ENCODE assay signal across 18 mouse cellular contexts in the genomic region with DNA sequence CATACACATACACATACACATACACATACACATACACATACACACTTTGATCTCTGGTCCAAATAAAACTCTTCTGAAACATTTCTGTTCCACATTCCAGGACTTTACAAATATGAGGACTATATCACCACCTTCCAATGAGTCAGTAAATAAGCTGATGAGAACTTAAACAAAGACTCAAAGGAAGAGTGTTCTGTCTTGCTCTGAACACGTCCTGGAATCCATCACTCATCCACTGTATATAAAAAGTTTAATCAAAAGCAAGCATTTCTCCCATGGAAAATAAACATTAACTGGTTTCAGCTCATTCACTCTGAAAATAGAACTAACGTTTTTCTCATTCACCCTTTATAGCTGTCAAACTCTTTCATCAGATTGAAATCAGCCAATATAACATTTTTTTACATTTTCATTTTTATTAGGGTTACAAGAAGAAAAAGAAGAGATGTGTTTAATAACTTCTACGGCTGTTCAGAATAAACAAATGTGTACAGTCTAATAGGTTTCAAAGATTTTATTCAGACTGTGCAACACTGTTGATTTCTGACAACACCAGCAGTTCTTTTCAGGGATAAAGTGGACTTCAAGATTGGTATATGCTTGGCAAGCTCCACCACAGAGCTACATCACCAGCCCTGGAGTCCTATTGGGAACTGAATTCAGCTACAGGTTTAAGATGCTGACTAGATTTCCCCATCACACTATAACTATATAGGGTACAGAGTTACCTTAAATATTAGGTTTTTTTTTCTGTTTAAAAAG.
"Had no signal": no experiment of that assay in that cellular context is flagged by ENCODE, and none has a peak within 500 bp of the region (broad histone marks: within the 10 kb centered on the region; RNA-seq: fewer than 3 reads in every experiment).

No protein-coding gene starts in this region.

- H3K4me3 ChIP-seq: liver, embryonic 12.5 days; midbrain, embryonic 10.5 days; midbrain, embryonic 13.5 days; midbrain, embryonic 15.5 days; myocyte; neural tube, embryonic 13.5 days; neural tube, embryonic 15.5 days had no signal

- H3K9me3 ChIP-seq: liver, embryonic 12.5 days; midbrain, embryonic 10.5 days; midbrain, embryonic 13.5 days; midbrain, embryonic 15.5 days; neural tube, embryonic 13.5 days; neural tube, embryonic 15.5 days had no signal

- H3K9ac ChIP-seq: liver, embryonic 12.5 days; liver, embryonic 14.5 days; midbrain, embryonic 13.5 days; midbrain, embryonic 15.5 days; neural tube, embryonic 13.5 days; neural tube, embryonic 15.5 days had no signal

- H3K4me2 ChIP-seq: liver, embryonic 12.5 days; midbrain, embryonic 13.5 days; midbrain, embryonic 15.5 days; neural tube, embryonic 13.5 days; neural tube, embryonic 15.5 days had no signal

- DNase-seq: lung, adult 2 months; lung, postnatal 4 days; retina, postnatal 1 day; right cerebral cortex, adult 18-20 months; right cerebral cortex, postnatal 25 days; right cerebral cortex, postnatal 4 days; spleen, adult 18-20 months; thymus, adult 18-20 months; thymus, postnatal 14 days; thymus, postnatal 36 days had no signal

- H3K36me3 ChIP-seq: liver, embryonic 12.5 days; midbrain, embryonic 10.5 days; midbrain, embryonic 13.5 days; midbrain, embryonic 15.5 days; neural tube, embryonic 13.5 days; neural tube, embryonic 15.5 days had no signal

- H3K27me3 ChIP-seq: midbrain, embryonic 13.5 days; midbrain, embryonic 15.5 days; neural tube, embryonic 13.5 days; neural tube, embryonic 15.5 days had no signal

- ATAC-seq: liver, embryonic 12.5 days; midbrain, embryonic 13.5 days; midbrain, embryonic 15.5 days had no signal

- H3K27ac ChIP-seq: liver, embryonic 12.5 days; liver, embryonic 14.5 days; midbrain, embryonic 10.5 days; midbrain, embryonic 13.5 days; midbrain, embryonic 15.5 days; neural tube, embryonic 13.5 days; neural tube, embryonic 15.5 days had no signal
